Mouse (Mus musculus) kidney, embryonic 14.5 days (tissue): ENCODE results near the gene Cer1. TPM values are rescaled to one million over a fixed set of nuclear protein-coding genes. Genes with fewer than 3 reads are reported as not detected.

Source experiments
- ATAC-seq: fragments of 200-750 bp; cut with Nextera tagmentation; 2 replicates; pipeline ENCODE4 v1.8.0; 2017; ENCODE audit warnings: moderate number of reproducible peaks, mild to moderate bottlenecking, moderate TSS enrichment, moderate library complexity; ENCODE audit not compliant: low FRiP score, low TSS enrichment
- H3K27ac ChIP-seq: fragments of 300-500 bp; sonication (generic); 2 replicates; pipeline ENCODE4 v1.5.1; 2014; ENCODE audit warnings: low read depth, mild to moderate bottlenecking, low read length, moderate library complexity, mixed read lengths
- H3K27me3 ChIP-seq: fragments of 300-500 bp; sonication (generic); 2 replicates; pipeline ENCODE4 v1.6.1; 2014; ENCODE audit warnings: mild to moderate bottlenecking, low read length; ENCODE audit not compliant: control insufficient read depth, insufficient read depth
- H3K36me3 ChIP-seq: fragments of 300-500 bp; sonication (generic); 2 replicates; pipeline ENCODE4 v1.6.1; 2014; ENCODE audit warnings: low read length, mixed read lengths; ENCODE audit not compliant: control insufficient read depth, insufficient read depth
- H3K4me1 ChIP-seq: fragments of 300-500 bp; sonication (generic); 2 replicates; pipeline ENCODE4 v1.6.1; 2014; ENCODE audit warnings: low read length, mixed read lengths; ENCODE audit not compliant: control insufficient read depth, insufficient read depth
- H3K4me2 ChIP-seq: fragments of 300-500 bp; sonication (generic); replicated peaks from 2 replicates; pipeline ENCODE4 v1.6.1; 2014; ENCODE audit warnings: low read depth, mild to moderate bottlenecking, low read length
- H3K4me3 ChIP-seq: fragments of 300-500 bp; sonication (generic); 2 replicates; pipeline ENCODE4 v1.5.1; 2014; ENCODE audit warnings: mild to moderate bottlenecking, low read length
- H3K9ac ChIP-seq: fragments of 300-500 bp; sonication (generic); 2 replicates; pipeline ENCODE4 v1.6.1; 2014; ENCODE audit warnings: low read depth, mild to moderate bottlenecking, low read length, moderate library complexity
- H3K9me3 ChIP-seq: fragments of 300-500 bp; sonication (generic); 2 replicates; pipeline ENCODE4 v1.6.1; 2016; ENCODE audit warnings: low read length; ENCODE audit not compliant: control insufficient read depth
- WGBS: fragments of 180-500 bp; shearing (Covaris S2); extraction: QIAGEN DNeasy Blood & Tissue Kit; methylation state at CpG from one replicate; pipeline ENCODE4 v1.1.7; 2014; 5-methylcytosine and 5-hydroxymethylcytosine counted together
- polyA plus RNA-seq: library from polyadenylated mRNA; unstranded; fragments of >200 nt; fragmentation: Nextera tagmentation; extraction: Ambion mirVana; gene quantifications from 2 replicates; pipeline ENCODE4 v1.2.1, GENCODE M21; 2014

The Cer1 gene
- polyA plus RNA-seq, 1 experiment from 2014 or later = not detected

- no peak overlapping the region for H3K27ac ChIP-seq
- no peak overlapping the region for H3K4me2 ChIP-seq
- ATAC-seq = no peak
- H3K36me3 ChIP-seq = peaks cover 15% of the 10 kb centered on the region; the same call in 1 of the 2 replicates
- H3K4me1 ChIP-seq = no peaks in the 10 kb centered on the region
- H3K9ac ChIP-seq = no peak overlapping the region
- WGBS = 78% methylated on average over 7 of the region's 7 CpGs
- no peaks in the 10 kb centered on the region for H3K27me3 ChIP-seq
- H3K4me3 ChIP-seq = no peak overlapping the region
- no peaks in the 10 kb centered on the region for H3K9me3 ChIP-seq
Measured at GRCm38 (mm10) chr4:82915576-82915975, 30.6 kb upstream of the Cer1 start.

- ATAC-seq = no peak
- Histone ChIP-seq H3K27ac (no peak overlapping the region), H3K9ac (no peak overlapping the region), H3K4me1 (no peaks in the 10 kb centered on the region), H3K36me3 (peaks cover 15% of the 10 kb centered on the region; the same call in 1 of the 2 replicates), H3K9me3 (no peaks in the 10 kb centered on the region), H3K27me3 (no peaks in the 10 kb centered on the region), H3K4me2 (no peak overlapping the region), H3K4me3 (no peak overlapping the region)
- WGBS = 81% methylated on average over 11 of the region's 11 CpGs
Measured at GRCm38 (mm10) chr4:82914601-82915143, 29.7 kb upstream of the Cer1 start.

- 75% methylated on average over 10 of the region's 10 CpGs for WGBS
- H3K4me3 ChIP-seq = no peak overlapping the region
- no peaks in the 10 kb centered on the region for H3K9me3 ChIP-seq
- no peak overlapping the region for H3K4me2 ChIP-seq
- H3K27me3 ChIP-seq = no peaks in the 10 kb centered on the region
- no peak overlapping the region for H3K9ac ChIP-seq
- no peak overlapping the region for H3K27ac ChIP-seq
- H3K4me1 ChIP-seq = no peaks in the 10 kb centered on the region
- ATAC-seq = no peak
- peaks cover 10% of the 10 kb centered on the region; the same call in 1 of the 2 replicates for H3K36me3 ChIP-seq
Measured at GRCm38 (mm10) chr4:82895227-82895626, 10.3 kb upstream of the Cer1 start.

- WGBS = 89% methylated on average over 5 of the region's 5 CpGs
- H3K9me3 ChIP-seq = no peaks in the 10 kb centered on the region
- no peak overlapping the region for H3K9ac ChIP-seq
- no peak overlapping the region for H3K4me2 ChIP-seq
- H3K4me3 ChIP-seq = no peak overlapping the region
- H3K36me3 ChIP-seq = peaks cover 2% of the 10 kb centered on the region; the same call in 1 of the 2 replicates
- no peak overlapping the region for H3K27ac ChIP-seq
- H3K4me1 ChIP-seq = no peaks in the 10 kb centered on the region
- H3K27me3 ChIP-seq = no peaks in the 10 kb centered on the region
- no peak for ATAC-seq
Measured at GRCm38 (mm10) chr4:82892247-82892646, 7.3 kb upstream of the Cer1 start.

GRCm38 (mm10) chr4:82891566-82891965 is 6.6 kb upstream of the Cer1 start:
- no peak overlapping the region for H3K27ac ChIP-seq
- no peaks in the 10 kb centered on the region for H3K27me3 ChIP-seq
- no peaks in the 10 kb centered on the region for H3K36me3 ChIP-seq
- no peak overlapping the region for H3K4me2 ChIP-seq
- no peak overlapping the region for H3K9ac ChIP-seq
- no peak for ATAC-seq
- H3K9me3 ChIP-seq = no peaks in the 10 kb centered on the region
- H3K4me3 ChIP-seq = no peak overlapping the region
- 82% methylated on average over 2 of the region's 2 CpGs for WGBS
- no peaks in the 10 kb centered on the region for H3K4me1 ChIP-seq

GRCm38 (mm10) chr4:82891049-82891448 is 6.1 kb upstream of the Cer1 start:
- ATAC-seq = peak; percentile 49; the same call in 1 of the 2 replicates

GRCm38 (mm10) chr4:82890585-82890984 is 5.6 kb upstream of the Cer1 start:
- Histone ChIP-seq H3K4me3 (no peak overlapping the region), H3K27me3 (no peaks in the 10 kb centered on the region), H3K4me2 (no peak overlapping the region), H3K4me1 (no peaks in the 10 kb centered on the region), H3K9me3 (no peaks in the 10 kb centered on the region), H3K36me3 (no peaks in the 10 kb centered on the region), H3K9ac (no peak overlapping the region), H3K27ac (peak overlapping the region; percentile 61; the same call in 1 of the 2 replicates)
- 60% methylated on average over 4 of the region's 4 CpGs for WGBS
- no peak for ATAC-seq

More at GRCm38 (mm10) chr4:82891049-82891448, 6.1 kb upstream of the Cer1 start:
- no peaks in the 10 kb centered on the region for H3K4me1 ChIP-seq
- no peak overlapping the region for H3K9ac ChIP-seq
- no peak overlapping the region for H3K4me3 ChIP-seq
- no peak overlapping the region for H3K4me2 ChIP-seq
- no peaks in the 10 kb centered on the region for H3K36me3 ChIP-seq
- WGBS = 67% methylated on average over 7 of the region's 7 CpGs
- no peaks in the 10 kb centered on the region for H3K9me3 ChIP-seq
- no peaks in the 10 kb centered on the region for H3K27me3 ChIP-seq
- peak overlapping the region; percentile 61; the same call in 1 of the 2 replicates for H3K27ac ChIP-seq

GRCm38 (mm10) chr4:82886148-82886547 is 1.2 kb upstream of the Cer1 start:
- Histone ChIP-seq H3K27me3 (no peaks in the 10 kb centered on the region), H3K36me3 (no peaks in the 10 kb centered on the region), H3K4me2 (no peak overlapping the region), H3K27ac (no peak overlapping the region), H3K9me3 (no peaks in the 10 kb centered on the region), H3K4me1 (no peaks in the 10 kb centered on the region), H3K9ac (no peak overlapping the region), H3K4me3 (no peak overlapping the region)
- 79% methylated on average over 2 of the region's 2 CpGs for WGBS
- no peak for ATAC-seq

- Histone ChIP-seq H3K4me2 (no peak overlapping the region), H3K27me3 (no peaks in the 10 kb centered on the region), H3K27ac (no peak overlapping the region), H3K9ac (no peak overlapping the region), H3K36me3 (no peaks in the 10 kb centered on the region), H3K9me3 (no peaks in the 10 kb centered on the region), H3K4me1 (no peaks in the 10 kb centered on the region), H3K4me3 (no peak overlapping the region)
- ATAC-seq = no peak
- WGBS = 31% methylated on average over 1 of the region's 1 CpGs
Measured at GRCm38 (mm10) chr4:82885535-82885913, 576 bp upstream of the Cer1 start.
